Mouse (Mus musculus) heart, embryonic 13.5 days (tissue): ENCODE measurements around the gene Fli1. TPM values are rescaled to one million over a fixed set of nuclear protein-coding genes. Genes with fewer than 3 reads are reported as not detected.

Experiments
- ATAC-seq: fragments of 200-750 bp; cut with Nextera tagmentation; 2 replicates; pipeline ENCODE4 v1.8.0; 2017; ENCODE audit warnings: moderate TSS enrichment; ENCODE audit not compliant: insufficient number of reproducible peaks, low FRiP score, low TSS enrichment; ENCODE audit errors: extremely low read depth
- H3K27ac ChIP-seq: fragments of 300-500 bp; sonication (generic); replicated peaks from 2 replicates; pipeline ENCODE4 v1.5.1; 2015; ENCODE audit warnings: moderate library complexity, mild to moderate bottlenecking, inconsistent platforms
- H3K27me3 ChIP-seq: fragments of 300-500 bp; sonication (generic); replicated peaks from 2 replicates; pipeline ENCODE4 v1.6.1; 2015; ENCODE audit warnings: mild to moderate bottlenecking, inconsistent platforms
- H3K36me3 ChIP-seq: fragments of 300-500 bp; sonication (generic); 2 replicates; pipeline ENCODE4 v1.6.1; 2015; ENCODE audit warnings: mild to moderate bottlenecking, inconsistent platforms
- H3K4me1 ChIP-seq: fragments of 300-500 bp; sonication (generic); 2 replicates; pipeline ENCODE4 v1.6.1; 2015; ENCODE audit warnings: inconsistent platforms
- H3K4me2 ChIP-seq: fragments of 300-500 bp; sonication (generic); 2 replicates; pipeline ENCODE4 v1.6.1; 2015; ENCODE audit warnings: inconsistent platforms, mild to moderate bottlenecking, moderate library complexity
- H3K4me3 ChIP-seq: fragments of 300-500 bp; sonication (generic); 2 replicates; pipeline ENCODE4 v1.5.1; 2015; ENCODE audit warnings: moderate library complexity, mild to moderate bottlenecking, inconsistent platforms
- H3K9ac ChIP-seq: fragments of 300-500 bp; sonication (generic); 2 replicates; pipeline ENCODE4 v1.6.1; 2015; ENCODE audit warnings: inconsistent platforms, mild to moderate bottlenecking, moderate library complexity
- H3K9me3 ChIP-seq: fragments of 300-500 bp; sonication (generic); 2 replicates; pipeline ENCODE4 v1.6.1; 2016; ENCODE audit warnings: inconsistent platforms
- WGBS: fragments of 180-500 bp; shearing (Covaris S2); methylation state at CpG from one replicate; pipeline ENCODE4 v1.1.7; 2015; ENCODE audit warnings: mixed read lengths; 5-methylcytosine and 5-hydroxymethylcytosine counted together
- polyA plus RNA-seq: library from polyadenylated mRNA; unstranded; fragments of >200 nt; fragmentation: Nextera tagmentation; extraction: Ambion mirVana; gene quantifications from 2 replicates; pipeline ENCODE4 v1.2.1, GENCODE M21; 2015

The Fli1 gene
- polyA plus RNA-seq, 1 experiment from 2014 or later: 18.3 TPM

- peak overlapping the region; percentile 53 for H3K27ac ChIP-seq
- H3K4me3 ChIP-seq: no peak overlapping the region
- 19% methylated on average over 3 of the region's 3 CpGs for WGBS
These were observed 21.3 kb downstream of the Fli1 start for GRCm38 (mm10) chr9:32521331-32521730.

GRCm38 (mm10) chr9:32520821-32521220 lies 21.8 kb downstream of the Fli1 start:
- Histone ChIP-seq H3K36me3 (no peaks in the 10 kb centered on the region), H3K27ac (peak overlapping the region; percentile 84; the same call in 1 of the 2 replicates), H3K4me3 (no peak overlapping the region), H3K9me3 (no peaks in the 10 kb centered on the region), H3K27me3 (no peaks in the 10 kb centered on the region), H3K4me2 (no peak overlapping the region), H3K9ac (no peak overlapping the region), H3K4me1 (peaks cover 66% of the 10 kb centered on the region)
- WGBS: 45% methylated on average over 6 of the region's 6 CpGs
- no peak for ATAC-seq

More at GRCm38 (mm10) chr9:32521331-32521730, 21.3 kb downstream of the Fli1 start:
- Histone ChIP-seq H3K9ac (0 out of 2 replicates have a peak overlapping the region, but pooled peaks have one; percentile 5), H3K27me3 (no peaks in the 10 kb centered on the region), H3K4me1 (peaks cover 64% of the 10 kb centered on the region), H3K9me3 (no peaks in the 10 kb centered on the region), H3K36me3 (no peaks in the 10 kb centered on the region), H3K4me2 (no peak overlapping the region)
- no peak for ATAC-seq

GRCm38 (mm10) chr9:32519101-32520051 lies 23.3 kb downstream of the Fli1 start:
- Histone ChIP-seq H3K27ac (peak overlapping the region; percentile 84), H3K36me3 (no peaks in the 10 kb centered on the region), H3K9ac (peak overlapping the region; percentile 52; the same call in 1 of the 2 replicates), H3K4me3 (no peak overlapping the region), H3K9me3 (no peaks in the 10 kb centered on the region), H3K4me2 (peak overlapping the region; percentile 38), H3K27me3 (no peaks in the 10 kb centered on the region), H3K4me1 (peaks cover 64% of the 10 kb centered on the region)
- peak; percentile 17; the same call in 1 of the 2 replicates for ATAC-seq
- 38% methylated on average over 22 of the region's 22 CpGs for WGBS

- peak overlapping the region; percentile 52; the same call in 1 of the 2 replicates for H3K9ac ChIP-seq
- peak overlapping the region; percentile 38; the same call in 1 of the 2 replicates for H3K4me2 ChIP-seq
- H3K27ac ChIP-seq: peak overlapping the region; percentile 84
- H3K27me3 ChIP-seq: no peaks in the 10 kb centered on the region
- H3K4me3 ChIP-seq: no peak overlapping the region
- no peaks in the 10 kb centered on the region for H3K9me3 ChIP-seq
- ATAC-seq: no peak
- 65% methylated on average over 13 of the region's 13 CpGs for WGBS
- H3K4me1 ChIP-seq: peaks cover 73% of the 10 kb centered on the region
- no peaks in the 10 kb centered on the region for H3K36me3 ChIP-seq
These were observed 24.1 kb downstream of the Fli1 start for GRCm38 (mm10) chr9:32518351-32519075.

- Histone ChIP-seq H3K27ac (peak overlapping the region; percentile 59), H3K27me3 (no peaks in the 10 kb centered on the region), H3K4me1 (peaks cover 55% of the 10 kb centered on the region), H3K4me2 (0 out of 2 replicates have a peak overlapping the region, but pooled peaks have one; percentile 4), H3K9me3 (no peaks in the 10 kb centered on the region), H3K9ac (no peak overlapping the region), H3K4me3 (no peak overlapping the region), H3K36me3 (no peaks in the 10 kb centered on the region)
- WGBS: 70% methylated on average over 9 of the region's 9 CpGs
- no peak for ATAC-seq
These were observed 26.0 kb downstream of the Fli1 start for GRCm38 (mm10) chr9:32516691-32517090.

- Histone ChIP-seq H3K27ac (peak overlapping the region; percentile 59), H3K4me1 (peaks cover 49% of the 10 kb centered on the region), H3K4me2 (0 out of 2 replicates have a peak overlapping the region, but pooled peaks have one; percentile 4), H3K9me3 (no peaks in the 10 kb centered on the region), H3K9ac (no peak overlapping the region), H3K27me3 (no peaks in the 10 kb centered on the region), H3K4me3 (no peak overlapping the region), H3K36me3 (no peaks in the 10 kb centered on the region)
- no peak for ATAC-seq
- WGBS: 74% methylated on average over 10 of the region's 10 CpGs
These were observed 26.6 kb downstream of the Fli1 start for GRCm38 (mm10) chr9:32515894-32516686.

- Histone ChIP-seq H3K27me3 (no peaks in the 10 kb centered on the region), H3K9ac (peak overlapping the region; percentile 16; the same call in 1 of the 2 replicates), H3K27ac (0 out of 2 replicates have a peak overlapping the region, but pooled peaks have one; percentile 37), H3K4me3 (no peak overlapping the region), H3K36me3 (no peaks in the 10 kb centered on the region), H3K4me2 (no peak overlapping the region), H3K9me3 (no peaks in the 10 kb centered on the region), H3K4me1 (peaks cover 40% of the 10 kb centered on the region)
- WGBS: 50% methylated on average over 6 of the region's 6 CpGs
- no peak for ATAC-seq
These were observed 28.1 kb downstream of the Fli1 start for GRCm38 (mm10) chr9:32514406-32515058.

GRCm38 (mm10) chr9:32513471-32513870 lies 29.2 kb downstream of the Fli1 start:
- no peaks in the 10 kb centered on the region for H3K36me3 ChIP-seq
- no peaks in the 10 kb centered on the region for H3K9me3 ChIP-seq
- peaks cover 37% of the 10 kb centered on the region for H3K4me1 ChIP-seq
- H3K4me2 ChIP-seq: no peak overlapping the region
- ATAC-seq: no peak
- H3K27me3 ChIP-seq: no peaks in the 10 kb centered on the region
- no peak overlapping the region for H3K9ac ChIP-seq
- H3K4me3 ChIP-seq: no peak overlapping the region
- H3K27ac ChIP-seq: no peak overlapping the region
- 62% methylated on average over 2 of the region's 2 CpGs for WGBS

- Histone ChIP-seq H3K36me3 (no peaks in the 10 kb centered on the region), H3K27ac (no peak overlapping the region), H3K27me3 (peaks cover 4% of the 10 kb centered on the region; the same call in 1 of the 2 replicates), H3K4me2 (no peak overlapping the region), H3K9ac (no peak overlapping the region), H3K9me3 (no peaks in the 10 kb centered on the region), H3K4me1 (peaks cover 55% of the 10 kb centered on the region), H3K4me3 (no peak overlapping the region)
- ATAC-seq: no peak
- 65% methylated on average over 7 of the region's 7 CpGs for WGBS
These were observed 32.0 kb downstream of the Fli1 start for GRCm38 (mm10) chr9:32510454-32511263.
